Mouse (Mus musculus) lung, postnatal 14 days (tissue): ENCODE measurements at regions not wholly inside any gene's neighbourhood (a gene's known extent, or its start where the extent isn't known, plus 50 kb on each side); places are given as distances from the start of the nearest gene placed in this dataset.

Experiments used
- DNase-seq: peaks from one replicate; pipeline ENCODE4 v3.0.0; 2021

DNA sequence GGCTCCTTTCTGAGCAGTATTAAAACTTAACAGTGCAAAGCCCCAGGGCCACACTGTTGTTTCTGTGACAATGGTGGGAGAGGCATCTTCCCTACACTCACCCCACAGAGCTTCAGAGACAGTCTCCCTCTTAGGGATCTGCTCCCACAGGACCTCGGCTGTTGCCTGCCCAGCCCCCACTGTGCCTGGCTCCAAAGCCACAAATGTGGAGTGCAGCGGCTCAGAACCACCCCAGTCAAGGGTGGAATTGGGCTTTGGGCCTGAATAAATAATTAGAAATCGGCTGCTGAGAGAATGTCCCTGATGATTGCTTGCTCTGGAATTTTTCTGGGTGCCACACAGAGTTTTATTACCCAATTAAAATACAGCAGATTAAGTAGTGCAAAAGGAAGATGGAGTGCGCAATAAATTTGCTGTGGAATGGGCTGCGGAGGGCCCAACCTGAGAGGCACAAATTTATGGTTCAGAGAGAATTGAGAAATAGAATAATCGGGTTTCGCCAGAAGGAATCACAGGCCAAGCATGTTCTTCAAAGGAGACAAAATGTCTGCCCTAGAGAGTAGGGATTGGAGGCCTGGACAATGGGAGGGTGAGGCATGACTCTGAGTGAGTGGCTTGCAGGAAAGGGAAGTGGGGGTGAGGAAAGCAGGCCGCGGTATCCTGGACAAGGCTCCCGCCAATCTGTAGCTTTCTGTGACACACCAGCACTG is 56.4 kb downstream of the Cd24a start:
- no peak for DNase-seq

DNA sequence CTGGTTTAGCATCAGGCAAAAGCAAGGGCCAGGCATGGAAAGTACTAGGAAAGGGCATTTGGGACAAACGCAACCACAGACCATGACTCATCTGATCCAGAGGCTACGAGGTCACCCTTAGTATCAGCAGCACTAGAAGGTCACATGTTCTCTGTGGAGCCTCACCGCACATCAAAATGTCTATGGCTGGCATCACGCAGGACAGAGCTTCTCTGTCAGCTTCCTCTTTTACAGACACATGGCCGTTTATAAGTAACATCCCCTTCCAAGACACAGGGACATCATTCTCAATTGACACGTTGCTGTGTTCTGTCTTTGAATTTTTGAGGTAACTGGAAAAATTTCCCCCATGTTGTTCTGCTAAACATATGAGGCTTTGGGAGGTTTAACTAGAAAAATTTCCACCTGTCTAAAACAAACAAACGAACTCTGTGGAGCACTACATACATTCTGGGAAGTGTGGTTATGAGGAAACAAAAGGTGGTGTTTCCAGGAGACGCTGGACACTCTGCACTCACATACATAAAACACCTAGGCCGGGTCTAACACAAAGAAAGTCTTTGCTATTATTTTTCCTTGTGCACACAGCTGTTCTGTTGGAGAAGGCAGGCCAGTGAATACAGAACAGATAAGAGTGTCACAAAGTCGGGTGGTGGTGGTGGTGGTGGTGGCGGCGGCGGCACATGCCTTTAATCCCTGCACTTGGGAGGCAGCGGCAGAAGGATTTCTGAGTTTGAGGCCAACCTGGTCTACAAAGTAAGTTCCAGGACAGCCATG is 63.3 kb downstream of the Cd24a start:
- DNase-seq = no peak

DNA sequence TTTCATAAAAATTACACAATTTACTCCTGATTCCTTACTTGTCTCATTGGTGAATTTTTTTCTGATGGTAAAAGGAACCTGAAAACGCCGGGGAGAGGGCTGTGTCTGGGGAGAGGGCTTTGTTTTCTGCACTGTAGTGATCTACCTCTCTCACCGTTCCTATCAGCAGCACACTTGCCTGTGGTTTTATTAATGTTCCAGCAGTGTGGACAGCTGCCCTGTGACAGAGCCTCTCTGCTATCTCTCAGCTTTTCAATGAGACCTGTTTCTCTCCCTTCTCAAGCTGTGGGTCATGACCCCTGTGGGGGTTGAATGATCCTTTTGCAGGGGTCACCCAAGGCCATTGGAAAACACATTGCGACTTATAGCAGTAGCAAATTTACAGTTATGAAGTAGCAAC is 68.2 kb downstream of the Cd24a start:
- no peak for DNase-seq

DNA sequence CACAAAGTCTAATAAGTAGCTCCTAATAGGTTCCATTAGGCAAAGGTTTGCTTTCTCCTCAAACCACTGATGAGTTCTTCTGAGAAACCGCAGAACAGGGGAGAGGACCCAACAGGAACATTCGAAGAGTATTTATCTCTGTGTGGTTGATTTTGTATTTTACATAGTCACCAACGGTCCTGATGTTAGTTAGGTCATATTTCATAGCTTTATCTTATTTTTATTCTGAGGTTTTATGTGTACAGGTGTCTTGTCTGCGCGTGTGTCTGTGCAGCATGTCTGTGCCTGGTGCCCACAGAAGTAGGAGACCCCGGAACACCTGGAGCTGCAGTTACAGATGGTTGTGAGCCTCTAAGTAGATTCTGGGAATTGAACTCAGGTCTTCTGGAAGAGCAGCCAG is 68.9 kb downstream of the Cd24a start:
- DNase-seq = no peak

DNA sequence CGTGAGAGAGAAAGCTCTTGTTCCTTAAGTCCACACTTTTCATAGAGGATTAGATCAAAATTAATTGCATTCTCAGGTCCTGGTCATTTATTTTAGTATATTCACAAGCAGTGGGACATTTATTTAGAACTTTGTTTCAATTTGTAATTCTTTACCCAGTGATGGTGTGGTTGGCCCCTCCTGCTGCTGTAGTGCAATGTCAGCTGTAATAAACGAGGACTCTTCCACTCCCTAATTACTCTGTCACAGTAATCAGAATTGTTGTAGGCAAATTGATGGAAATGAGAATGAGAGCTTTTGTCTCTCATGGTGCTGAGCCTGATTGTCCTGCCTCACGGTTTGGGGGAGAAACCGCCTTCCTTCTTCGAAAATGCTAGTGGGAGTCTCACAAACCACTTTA is 70.1 kb downstream of the Cd24a start:
- no peak for DNase-seq

DNA sequence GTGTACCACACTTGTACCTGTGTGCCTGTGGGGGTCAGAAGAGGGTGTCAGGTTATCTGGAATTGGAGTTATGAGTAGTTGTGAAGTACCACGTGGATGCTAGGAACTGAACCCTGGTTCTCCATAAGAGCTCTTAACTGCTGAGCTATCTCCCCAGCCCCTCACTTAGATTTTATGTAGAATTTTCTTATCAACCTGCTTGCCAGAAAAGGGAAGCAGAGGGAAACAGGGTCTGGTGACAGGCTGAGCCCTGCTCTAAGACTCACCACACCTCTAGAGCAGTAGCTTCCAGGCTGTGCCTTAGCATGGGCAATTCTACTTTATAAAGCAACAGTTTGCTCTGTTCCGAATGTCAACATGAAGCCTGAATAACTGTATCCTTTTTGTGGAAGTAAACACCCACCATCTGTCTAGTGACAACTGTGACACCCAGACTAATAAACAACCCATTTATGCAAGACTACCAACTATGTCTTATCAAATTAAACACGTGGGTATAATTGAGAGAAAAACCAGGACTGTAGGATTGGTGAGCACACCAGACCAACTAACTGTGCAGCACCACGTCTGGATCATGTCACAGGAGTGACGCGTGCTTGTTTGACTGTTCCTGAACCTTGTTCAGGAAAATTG is 70.8 kb downstream of the Cd24a start:
- DNase-seq = no peak

DNA sequence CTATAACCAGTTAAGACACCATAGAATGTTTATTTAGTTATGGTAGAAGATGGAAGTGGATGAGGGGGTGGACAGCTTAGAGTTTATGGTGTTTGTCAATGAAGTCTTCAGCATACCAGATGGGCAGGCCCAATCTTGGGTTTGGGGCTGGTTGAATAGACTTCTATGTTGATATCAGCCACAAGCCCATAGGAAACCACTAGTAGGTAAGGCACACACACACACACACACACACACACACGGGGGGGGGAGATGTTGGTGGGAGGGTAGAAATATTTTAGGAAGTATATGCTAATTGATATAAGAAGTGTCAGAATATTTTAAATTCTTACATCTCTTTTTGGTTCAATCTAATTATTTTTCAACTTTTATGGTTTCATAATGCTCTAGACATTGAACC is 72.4 kb downstream of the Cd24a start:
- no peak for DNase-seq

DNA sequence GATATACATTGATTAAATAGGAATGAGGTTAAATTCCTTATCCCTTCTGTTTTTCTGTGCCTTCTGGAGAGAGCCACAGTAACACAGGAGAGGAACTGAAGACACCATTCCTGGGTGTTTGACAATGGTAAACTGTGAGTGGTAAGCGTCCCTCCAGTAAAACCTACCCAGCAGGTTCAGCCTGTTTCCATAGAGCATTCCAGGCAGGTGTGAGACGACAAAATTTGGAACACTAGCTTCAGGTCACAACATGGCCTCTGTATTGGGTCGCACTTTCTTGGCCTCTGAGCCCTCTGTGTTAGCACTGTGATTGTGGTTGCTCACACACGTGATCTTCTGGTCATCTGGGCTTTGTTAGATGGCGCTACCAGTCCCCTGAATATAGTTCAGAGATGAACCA is 73.4 kb downstream of the Cd24a start:
- DNase-seq = no peak

DNA sequence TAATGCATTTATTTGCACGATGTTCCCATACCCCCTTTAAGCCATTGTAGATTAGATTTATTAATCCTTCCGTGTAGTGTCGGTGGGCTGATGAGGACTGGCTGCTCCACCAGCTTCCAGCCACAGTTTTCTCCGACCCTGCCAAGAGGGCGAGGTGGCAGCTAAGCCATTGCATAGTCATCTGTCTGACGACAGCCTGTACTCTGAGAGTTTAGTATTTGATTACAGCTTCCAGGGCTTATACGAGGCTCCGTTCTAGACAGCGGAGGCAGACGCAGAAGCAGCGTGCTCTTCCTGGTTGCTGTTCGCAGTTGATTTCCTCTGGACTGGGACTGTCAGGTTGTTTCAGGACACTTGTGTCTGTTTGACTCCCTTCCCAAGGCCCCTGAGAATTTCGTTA is 73.8 kb downstream of the Cd24a start:
- DNase-seq = no peak

DNA sequence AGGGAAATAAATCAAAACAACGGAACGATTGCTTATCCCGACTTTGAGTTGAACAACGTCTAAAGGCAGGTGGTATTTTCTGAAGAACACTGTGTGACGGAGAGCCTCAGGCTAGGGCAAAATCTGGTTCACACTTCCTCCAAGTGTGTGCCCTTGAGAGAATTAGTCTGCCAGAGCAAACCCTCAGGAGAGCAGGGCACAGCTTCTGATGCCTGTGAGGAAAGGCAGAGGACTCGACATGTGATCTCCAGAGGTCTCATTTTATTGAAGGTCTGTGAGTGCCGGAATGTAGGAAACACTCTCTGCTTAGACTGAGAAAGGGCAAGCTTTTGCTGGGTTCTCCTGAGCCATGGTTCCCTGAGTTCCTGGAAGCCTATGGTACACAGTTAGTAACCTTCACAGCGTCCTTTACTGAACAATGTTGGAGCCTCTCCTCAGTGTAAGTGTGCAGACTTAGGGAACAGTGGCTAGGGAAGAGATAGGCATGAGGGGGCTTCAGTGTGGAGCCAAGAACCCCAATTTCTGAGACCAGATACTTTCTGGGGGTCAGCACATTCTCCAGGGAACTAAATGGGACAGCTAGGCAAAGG is 77.1 kb downstream of the Cd24a start:
- no peak for DNase-seq

DNA sequence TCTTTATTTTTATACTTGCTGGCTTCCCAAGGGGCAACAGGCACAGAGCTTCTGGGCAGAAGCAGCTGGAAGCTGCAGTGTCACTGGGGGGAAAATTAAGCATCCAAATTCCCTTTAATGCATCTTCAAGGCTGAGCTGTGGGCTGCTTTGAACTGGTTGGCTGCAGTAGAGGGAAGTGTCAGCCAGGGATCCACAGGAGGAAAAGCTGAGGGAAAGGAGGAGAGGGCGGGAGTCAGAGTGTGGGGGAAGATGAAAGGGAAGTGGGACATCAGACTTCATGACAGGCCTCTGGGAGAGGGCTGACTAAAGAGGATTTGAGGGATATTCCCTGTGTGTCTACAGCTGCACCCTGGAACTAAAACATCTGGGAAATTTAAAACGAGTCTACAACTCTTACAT is 77.6 kb downstream of the Cd24a start:
- no peak for DNase-seq

DNA sequence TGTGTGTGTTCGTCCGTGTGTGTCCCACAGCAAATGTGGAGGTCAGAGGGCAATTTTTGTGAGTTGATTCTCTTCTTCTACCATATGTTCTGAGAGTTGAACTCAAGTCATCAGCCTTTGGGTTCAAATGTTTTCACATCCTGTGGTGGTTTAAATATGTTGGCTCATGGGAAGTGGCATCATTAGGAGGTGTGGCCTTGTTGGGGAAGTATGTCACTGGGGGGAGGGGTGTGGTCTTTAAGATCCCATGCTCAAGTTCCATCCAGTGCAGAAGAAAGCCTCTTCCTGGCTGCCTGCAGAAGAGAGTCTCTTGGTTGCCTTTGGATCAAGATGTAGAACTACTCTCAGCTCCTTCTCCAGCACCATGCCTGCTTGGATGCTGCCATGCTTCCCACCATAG is 78.1 kb downstream of the Cd24a start:
- no peak for DNase-seq

DNA sequence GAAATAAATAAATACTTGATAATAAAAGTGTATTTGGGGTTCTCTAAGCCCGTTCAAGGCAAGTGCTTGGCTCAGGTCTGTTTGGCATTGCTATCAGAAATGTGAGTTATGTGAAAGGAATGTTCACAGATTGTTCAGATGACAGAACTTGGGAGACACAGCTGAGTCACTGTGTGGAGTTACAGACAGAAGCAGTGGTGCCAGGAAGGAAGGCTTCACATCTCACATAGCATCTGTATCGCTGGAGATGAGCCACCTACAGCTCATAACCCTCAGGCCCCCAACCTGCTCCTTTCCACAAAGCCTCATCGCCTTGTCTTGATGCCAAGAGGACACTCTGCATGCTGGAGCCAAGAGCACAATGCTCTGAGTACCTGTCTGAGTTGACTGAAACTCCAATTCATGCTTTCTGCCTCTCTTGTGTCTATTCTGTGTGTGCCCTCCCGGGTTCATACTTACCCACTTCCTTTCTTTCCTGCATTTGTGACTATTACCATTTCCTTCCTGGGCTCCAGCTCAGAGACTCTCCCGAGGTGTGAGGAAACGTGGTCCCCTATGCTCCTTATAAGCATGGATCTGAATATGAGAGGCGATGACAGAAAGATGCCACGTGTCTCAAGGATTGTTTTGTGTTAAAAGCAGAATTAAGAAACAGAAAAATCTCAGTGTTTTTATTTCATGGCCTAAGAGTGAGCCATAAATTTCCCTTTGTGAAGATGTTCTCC is 79.6 kb downstream of the Cd24a start:
- peak; percentile 29 for DNase-seq

DNA sequence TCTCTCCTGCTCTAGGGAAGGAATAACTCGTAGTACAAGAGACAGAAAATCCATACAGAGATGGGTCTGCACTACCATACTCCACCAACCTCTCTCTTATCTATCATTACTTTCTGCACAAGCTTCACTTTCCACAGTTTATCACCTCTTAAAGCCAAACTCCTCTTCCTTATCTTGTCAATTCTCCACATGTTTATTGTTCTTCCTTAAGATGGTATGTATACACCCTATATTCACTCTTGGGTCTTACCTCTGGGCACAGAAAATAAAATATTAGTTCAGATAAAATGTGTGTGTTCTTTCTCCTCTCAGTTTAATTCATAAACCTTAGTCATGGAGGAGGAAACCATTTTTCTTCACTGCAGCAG is 80.1 kb downstream of the Cd24a start:
- no peak for DNase-seq

DNA sequence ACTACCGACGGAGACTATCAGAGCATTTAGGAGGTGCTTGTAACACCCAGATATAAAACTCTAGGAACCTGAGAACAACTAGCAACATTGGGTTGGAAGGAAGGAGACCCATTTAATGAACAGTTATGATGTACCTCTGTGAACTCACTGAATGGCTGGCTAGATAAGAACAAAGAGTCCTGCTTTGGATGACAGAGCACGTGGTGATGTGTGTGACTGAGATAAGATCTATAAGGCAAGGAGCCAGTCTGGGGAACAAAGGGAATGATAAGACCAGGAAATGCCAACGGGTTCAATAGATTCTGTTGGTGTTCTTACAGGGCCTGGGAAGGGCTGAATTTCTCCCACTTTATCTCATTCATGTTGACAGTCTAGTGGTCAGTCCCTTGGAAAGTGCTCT is 86.8 kb downstream of the Cd24a start:
- no peak for DNase-seq

DNA sequence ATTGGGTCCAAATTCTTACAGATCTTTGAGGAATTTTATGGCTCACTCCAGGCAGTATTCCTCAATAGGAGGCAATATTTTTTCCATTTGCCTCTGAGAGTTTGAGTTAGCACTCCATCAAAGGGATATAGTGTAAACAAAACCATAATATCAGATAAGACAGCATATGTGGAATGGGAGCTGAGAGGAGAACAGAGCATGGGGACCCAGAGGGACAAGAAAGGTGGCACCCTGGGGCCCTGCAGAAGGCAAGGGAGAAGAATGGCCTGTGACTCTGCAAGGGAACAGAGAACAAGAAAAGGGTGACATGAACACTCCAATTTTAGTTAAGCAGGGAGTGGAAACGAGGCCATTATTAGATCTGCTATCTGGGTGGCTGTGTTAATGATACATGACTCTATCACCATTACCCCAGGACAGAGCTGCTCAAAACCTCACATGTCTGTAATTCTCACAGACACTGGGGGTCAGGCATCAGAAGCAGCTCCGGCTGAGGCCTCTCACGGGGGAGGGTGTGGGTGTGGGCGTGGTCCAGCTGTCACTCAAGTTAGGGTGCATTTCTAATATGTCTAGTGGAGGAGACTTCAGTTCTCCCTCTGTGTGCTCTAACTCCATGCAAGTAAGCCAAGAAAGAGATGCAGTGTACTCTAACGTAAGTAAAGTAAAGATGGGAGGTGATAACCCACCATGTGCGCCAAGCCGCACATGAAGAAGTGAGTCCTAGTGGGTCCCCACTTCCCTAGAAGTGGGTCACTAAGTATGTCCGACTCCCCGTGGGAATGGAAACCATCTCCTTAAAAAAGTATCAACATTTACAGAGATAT is 88.4 kb downstream of the Cd24a start:
- DNase-seq = no peak

DNA sequence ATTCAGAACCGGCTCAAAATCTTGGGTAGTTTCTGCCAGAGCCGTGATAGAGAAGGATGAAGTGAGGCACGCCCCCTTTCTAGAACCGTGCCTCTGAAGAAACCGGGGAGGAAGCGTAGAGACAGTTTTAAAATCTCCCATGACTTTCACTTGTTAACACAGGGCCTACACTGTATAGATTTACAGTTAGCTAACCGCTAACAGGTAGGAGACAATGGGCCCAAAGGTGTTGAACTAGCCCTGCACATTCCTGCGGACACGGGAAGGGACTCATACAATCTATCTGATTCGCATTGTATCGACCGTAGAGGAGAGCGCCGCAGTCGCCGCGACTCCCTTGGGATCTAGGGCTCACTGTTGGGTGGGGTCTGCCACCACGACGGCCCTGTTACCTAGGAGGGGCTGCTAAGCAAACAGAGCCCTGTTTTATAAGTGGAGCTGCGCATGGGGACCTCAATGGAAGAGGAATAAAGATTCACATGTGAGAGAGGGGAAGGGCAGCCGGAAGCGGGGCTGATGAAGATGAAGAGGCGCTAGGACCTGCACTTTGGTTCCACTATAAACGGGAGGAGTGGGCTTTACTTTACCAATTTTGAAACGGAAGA is 89.1 kb downstream of the Cd24a start:
- no peak for DNase-seq

DNA sequence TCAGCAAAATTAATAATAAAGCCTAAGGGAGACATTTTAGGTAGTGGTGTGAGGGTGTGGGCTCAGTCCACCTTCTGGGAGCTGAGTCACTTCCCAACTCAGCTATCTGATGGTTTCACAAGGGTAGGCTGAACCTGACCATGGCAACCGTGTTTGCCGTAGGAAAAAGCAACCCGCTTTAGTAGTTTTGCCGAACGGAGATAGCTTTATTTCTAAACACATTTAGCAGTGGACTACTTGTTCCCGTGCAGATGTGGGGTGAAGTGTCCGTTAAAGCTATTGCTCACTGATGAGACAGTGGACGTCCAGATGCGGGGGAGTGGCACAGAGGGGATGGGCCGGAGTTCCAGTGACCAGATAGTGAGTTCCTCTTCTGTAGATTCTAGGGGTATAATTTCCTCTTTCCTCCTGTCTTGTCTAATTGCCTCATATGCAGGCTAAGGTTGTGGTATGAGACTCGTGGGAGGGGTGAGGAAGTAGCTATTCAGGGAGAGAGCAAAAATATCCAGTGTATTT is 89.7 kb downstream of the Cd24a start:
- no peak for DNase-seq

DNA sequence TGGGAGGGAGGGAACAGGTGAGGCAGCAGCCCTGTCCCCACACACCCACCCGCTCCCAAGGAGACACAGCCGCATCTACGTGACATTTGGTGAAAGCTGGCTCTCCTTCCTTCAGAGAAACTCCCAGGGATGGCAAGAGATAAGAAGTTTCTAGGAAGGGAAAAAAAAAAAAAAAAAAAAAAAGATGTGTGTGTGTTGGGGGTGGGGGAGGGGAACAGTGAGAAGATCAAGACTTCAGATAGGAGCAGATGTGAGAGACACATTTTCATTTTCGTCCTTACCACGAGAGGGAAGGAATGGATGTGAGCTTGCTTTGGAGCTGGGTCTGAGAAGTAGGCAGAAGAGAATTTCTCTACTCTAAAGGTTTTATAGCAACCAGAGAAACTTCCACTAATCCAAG is 91.4 kb downstream of the Cd24a start:
- DNase-seq = no peak

DNA sequence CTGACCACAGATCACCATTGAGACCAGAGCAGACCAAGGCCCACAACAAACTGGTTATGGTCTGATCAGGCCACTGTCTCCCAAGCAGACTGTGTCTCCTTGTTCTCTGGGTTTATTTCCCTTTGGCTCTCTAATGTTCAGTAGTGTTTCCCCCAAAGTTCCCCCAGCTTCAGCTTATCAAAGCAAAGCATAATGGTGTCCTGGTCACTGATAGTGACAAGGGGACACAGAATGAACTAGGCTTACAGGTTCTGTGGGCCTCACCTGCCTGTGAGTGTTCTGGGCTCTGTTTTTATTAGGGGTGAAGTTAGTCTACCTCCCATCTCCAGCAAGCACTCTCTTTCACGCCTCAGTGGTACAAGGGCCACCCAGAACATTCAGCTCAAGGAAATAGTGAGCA is 92.7 kb downstream of the Cd24a start:
- DNase-seq = no peak

DNA sequence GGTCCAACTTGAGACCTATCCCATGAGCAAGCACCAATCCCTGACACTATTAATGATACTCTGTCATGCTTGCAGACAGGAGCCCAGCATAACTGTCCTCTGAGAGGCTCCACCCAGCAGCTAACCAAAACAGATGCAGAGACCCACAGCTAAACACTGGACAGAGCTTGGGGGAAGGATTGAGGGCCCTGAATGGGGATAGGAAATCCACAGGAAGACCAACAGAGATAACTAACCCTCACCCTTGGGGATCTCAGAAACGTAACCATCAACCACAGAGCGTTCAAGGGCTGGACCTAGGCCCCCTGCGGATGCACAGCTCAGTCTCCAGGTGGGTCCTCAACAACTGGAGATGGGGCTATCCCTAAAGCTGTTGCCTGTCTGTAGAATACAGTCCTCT is 93.7 kb downstream of the Cd24a start:
- DNase-seq = no peak

DNA sequence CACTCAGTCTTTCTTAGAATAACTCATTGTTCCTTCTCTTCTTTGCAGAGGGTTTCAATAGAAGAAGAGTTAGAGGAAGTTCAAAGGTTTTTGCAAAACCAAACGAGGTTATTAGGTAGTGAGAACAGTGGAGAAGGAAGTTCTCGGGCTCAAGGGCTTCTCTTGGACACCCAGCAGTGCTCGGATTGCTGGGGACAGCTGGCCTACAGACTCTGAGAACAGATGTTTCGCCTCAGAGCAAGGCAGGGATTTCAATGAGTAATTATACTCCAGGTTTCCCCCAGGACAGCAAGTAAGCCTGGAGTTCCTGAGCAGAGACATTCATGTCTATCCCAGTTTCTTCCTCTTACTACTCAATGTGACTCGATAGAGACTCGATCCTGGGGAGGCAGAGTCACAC is 94.4 kb downstream of the Cd24a start:
- DNase-seq = no peak
